Mouse (Mus musculus): ENCODE measurements around the gene Hp1bp3. TPM values are rescaled to one million over a fixed set of nuclear protein-coding genes. Genes with fewer than 3 reads are reported as not detected.
A peak's percentile ranks its signal among the peaks of the same experiment; 100 is the strongest.

Hp1bp3 gene
- polyA plus RNA-seq, 1 experiment from 2014 or later: 94.5 TPM

DNA sequence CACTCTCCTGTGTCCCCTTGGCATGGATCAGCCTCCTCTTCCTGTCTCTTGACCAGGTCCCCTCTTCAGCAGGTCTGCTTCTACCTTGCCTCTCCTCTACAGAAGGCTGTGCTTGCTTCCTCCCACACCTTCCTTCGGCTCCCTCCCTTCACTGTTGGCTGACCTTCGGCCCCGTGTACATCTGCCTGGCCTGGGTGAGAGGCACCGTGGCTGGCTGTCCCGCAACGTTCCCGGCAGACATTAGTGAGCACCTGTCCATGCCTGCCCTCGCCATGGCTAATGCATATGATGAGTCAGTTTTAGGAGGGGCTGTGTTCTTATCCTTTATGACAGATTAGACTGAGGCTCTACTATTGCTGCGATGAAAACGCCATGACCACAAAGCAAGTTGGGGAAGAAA lies 51.8 kb downstream of the Hp1bp3 start:
- no peak for ATAC-seq (ENCODE audit: extremely low read depth, insufficient number of reproducible peaks, low FRiP score, low TSS enrichment)
- Histone ChIP-seq H3K9ac (no peak overlapping the region), H3K4me3 (no peak overlapping the region), H3K36me3 (no peaks in the 10 kb centered on the region), H3K9me3 (no peaks in the 10 kb centered on the region), H3K27ac (replicated peaks) (no peak overlapping the region), H3K27me3 (replicated peaks) (peaks cover 23% of the 10 kb centered on the region), H3K4me1 (peaks cover 7% of the 10 kb centered on the region), H3K4me2 (no peak overlapping the region)
- WGBS: 82% methylated on average over 10 of the region's 10 CpGs

DNA sequence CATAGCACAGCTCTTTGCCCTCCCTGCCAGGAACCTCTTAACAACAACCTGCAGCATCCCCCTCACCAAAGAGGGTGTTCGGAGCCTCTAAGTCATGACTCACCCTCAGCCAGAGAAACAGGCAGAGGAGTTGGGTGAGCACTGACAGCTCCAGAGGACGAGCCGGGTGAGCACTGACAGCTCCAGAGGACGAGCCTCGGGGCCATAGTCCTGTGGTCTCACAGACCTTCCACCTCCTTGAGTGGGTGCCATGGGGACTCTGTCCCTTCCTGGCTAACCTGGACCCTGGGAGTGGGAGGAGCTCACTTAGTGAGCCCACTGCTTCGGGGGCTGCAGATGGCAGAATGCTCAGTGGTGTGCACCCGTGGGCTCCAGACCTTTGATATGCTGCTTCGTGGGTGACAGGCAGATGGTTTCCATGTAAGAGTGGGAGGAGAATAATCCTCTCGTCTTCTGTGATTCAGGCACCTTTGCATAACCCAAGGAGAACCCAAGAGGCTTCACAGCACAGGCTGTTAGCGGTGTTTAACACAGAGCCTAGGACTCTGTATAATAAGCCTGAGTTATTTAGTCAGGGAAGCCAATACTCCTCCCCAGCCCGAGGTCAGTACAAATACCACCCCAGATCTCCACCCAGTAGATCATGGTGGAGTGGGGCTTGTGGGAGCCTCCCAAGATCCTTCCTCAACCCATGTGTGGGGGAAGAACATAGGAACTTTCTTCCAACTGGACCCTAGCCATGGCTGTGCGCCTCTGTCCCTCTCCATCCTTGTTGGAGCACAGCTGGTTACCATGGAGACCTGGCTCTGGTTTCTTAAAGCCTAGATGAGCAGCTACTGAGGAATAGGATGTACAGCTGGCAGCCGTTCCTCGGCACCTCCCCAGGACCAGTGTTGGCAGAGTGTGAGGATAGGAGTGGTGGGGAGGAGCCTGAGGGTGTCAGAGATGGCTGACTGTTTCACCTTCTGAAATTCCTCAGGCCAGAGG lies 56.2 kb downstream of the Hp1bp3 start:
- no peaks in the 10 kb centered on the region for H3K36me3 ChIP-seq
- no peak overlapping the region for H3K4me2 ChIP-seq
- H3K4me3 ChIP-seq: no peak overlapping the region
- H3K9ac ChIP-seq: no peak overlapping the region
- H3K27me3 ChIP-seq (replicated peaks): peaks cover 19% of the 10 kb centered on the region
- no peak for ATAC-seq (ENCODE audit: extremely low read depth, insufficient number of reproducible peaks, low FRiP score, low TSS enrichment)
- H3K4me1 ChIP-seq: peaks cover 6% of the 10 kb centered on the region
- 46% methylated on average over 14 of the region's 14 CpGs for WGBS
- no peak overlapping the region for H3K27ac ChIP-seq (replicated peaks)
- H3K9me3 ChIP-seq: no peaks in the 10 kb centered on the region

DNA sequence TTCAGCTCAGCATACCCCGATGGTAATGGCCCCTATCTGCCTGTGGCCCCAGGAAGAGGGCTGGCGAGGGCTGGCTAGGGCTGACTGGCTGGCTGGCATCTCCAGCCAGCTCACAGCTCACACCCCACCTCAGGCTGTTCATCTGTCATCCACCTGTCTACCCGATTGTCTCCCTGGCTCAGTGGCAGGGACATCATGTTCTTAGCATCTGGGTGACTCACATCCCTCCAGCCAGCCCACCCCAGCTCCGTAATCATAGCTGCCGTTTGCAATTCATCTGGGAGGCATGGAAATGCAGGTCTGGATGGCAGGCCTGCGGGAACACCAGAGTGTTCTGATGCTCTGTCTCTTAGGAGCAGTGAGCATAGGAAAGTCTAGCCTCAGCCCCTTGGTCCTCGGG lies 62.2 kb downstream of the Hp1bp3 start:
- no peak for ATAC-seq (ENCODE audit: extremely low read depth, insufficient number of reproducible peaks, low FRiP score, low TSS enrichment)

DNA sequence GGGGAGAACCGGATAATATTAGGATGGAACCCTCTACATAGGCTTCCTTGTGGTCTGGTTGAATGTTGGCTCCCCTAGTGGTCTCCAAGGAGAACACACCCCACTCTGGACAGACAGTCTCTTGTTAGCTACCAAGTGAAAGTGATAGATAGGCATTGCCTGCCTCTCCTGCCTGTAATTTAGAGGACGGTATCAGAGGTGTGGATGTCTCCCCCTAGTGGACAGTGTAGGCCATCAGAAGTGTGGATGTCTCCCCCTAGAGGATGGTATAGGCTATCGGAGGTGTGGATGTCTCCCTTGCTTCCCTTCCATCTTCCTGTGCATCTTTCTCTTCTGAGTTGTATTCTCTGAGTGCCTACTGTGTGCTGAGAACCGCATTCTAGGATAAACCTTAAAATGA lies 66.7 kb downstream of the Hp1bp3 start:
- no peak overlapping the region for H3K27ac ChIP-seq (replicated peaks)
- no peak overlapping the region for H3K9ac ChIP-seq
- no peak for ATAC-seq (ENCODE audit: extremely low read depth, insufficient number of reproducible peaks, low FRiP score, low TSS enrichment)
- H3K36me3 ChIP-seq: no peaks in the 10 kb centered on the region
- no peak overlapping the region for H3K4me2 ChIP-seq
- no peak overlapping the region for H3K4me3 ChIP-seq
- H3K4me1 ChIP-seq: no peaks in the 10 kb centered on the region
- H3K9me3 ChIP-seq: no peaks in the 10 kb centered on the region
- 25% methylated on average over 4 of the region's 4 CpGs for whole genome bisulfite sequencing
- H3K27me3 ChIP-seq (replicated peaks): peaks cover 24% of the 10 kb centered on the region

More for the DNA sequence above, 62.2 kb downstream of the Hp1bp3 start:
- H3K27ac ChIP-seq (replicated peaks): no peak overlapping the region
- peaks cover 35% of the 10 kb centered on the region for H3K27me3 ChIP-seq (replicated peaks)
- WGBS: 60% methylated on average over 7 of the region's 7 CpGs
- H3K4me1 ChIP-seq: no peaks in the 10 kb centered on the region
- no peak overlapping the region for H3K4me3 ChIP-seq
- no peak overlapping the region for H3K9ac ChIP-seq
- H3K9me3 ChIP-seq: no peaks in the 10 kb centered on the region
- no peak overlapping the region for H3K4me2 ChIP-seq
- no peaks in the 10 kb centered on the region for H3K36me3 ChIP-seq

DNA sequence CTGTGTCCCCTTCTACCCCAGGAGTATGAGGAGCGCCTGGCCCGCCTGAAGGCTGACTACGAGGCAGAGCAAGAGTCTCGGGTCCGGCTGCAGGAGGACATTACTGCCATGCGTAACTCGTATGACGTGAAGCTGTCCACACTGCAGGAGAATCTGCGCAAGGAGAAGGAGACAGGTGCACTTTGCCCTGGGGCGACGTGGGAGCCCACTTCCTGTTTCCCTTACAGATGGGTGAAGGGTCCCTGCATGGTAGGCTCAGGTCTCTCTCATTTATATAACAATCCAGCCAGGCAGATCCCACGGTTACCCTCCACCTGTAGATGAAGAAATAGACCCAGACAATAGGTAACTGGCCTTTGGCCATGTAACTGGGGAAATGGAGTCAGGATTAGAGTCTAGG lies 70.3 kb downstream of the Hp1bp3 start:
- Histone ChIP-seq H3K27me3 (replicated peaks) (peaks cover 32% of the 10 kb centered on the region), H3K27ac (replicated peaks) (no peak overlapping the region), H3K36me3 (no peaks in the 10 kb centered on the region), H3K4me2 (no peak overlapping the region), H3K9me3 (no peaks in the 10 kb centered on the region), H3K4me3 (no peak overlapping the region), H3K4me1 (no peaks in the 10 kb centered on the region), H3K9ac (no peak overlapping the region)
- no peak for ATAC-seq (ENCODE audit: extremely low read depth, insufficient number of reproducible peaks, low FRiP score, low TSS enrichment)
- 77% methylated on average over 12 of the region's 12 CpGs for WGBS

DNA sequence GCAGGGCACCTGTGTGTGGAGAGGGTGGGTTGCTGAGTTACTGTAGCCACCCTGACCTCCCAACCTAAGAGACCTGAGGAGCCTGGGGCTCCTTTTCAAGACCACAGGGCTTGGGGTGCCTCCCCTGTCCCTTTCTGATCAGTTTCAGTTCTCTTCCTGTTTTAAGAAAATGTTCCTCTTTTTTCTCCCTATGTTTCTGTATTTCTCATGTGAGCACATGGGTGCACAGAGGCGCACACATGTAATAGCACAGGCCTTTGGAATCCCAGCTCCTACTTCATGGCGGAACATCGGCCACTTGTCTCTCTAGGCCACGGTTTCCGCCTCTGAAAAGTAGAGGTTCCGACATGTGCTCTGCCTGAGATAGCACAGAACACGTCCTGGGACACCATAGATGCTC lies 72.6 kb downstream of the Hp1bp3 start:
- WGBS: 77% methylated on average over 7 of the region's 7 CpGs
- no peak overlapping the region for H3K4me3 ChIP-seq

DNA sequence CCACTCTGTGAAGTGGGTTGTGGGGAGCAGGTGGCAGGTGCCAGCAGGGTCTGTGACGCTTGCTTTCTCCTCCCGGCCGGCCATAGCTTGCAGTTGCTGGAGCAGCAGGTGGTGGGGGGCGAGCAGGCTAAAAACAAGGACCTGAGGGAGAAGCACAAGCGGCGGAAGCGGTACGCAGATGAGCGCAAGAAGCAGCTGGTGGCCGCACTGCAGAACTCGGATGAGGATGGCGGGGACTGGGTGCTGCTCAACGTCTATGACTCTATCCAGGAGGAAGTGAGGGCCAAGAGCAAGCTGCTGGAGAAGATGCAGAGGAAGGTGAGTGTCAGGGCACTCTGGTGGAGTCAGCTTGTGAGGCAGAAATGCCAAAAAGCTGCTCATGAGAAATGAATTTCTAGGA lies 75.9 kb downstream of the Hp1bp3 start:
- Histone ChIP-seq H3K9me3 (no peaks in the 10 kb centered on the region), H3K36me3 (no peaks in the 10 kb centered on the region), H3K4me1 (no peaks in the 10 kb centered on the region), H3K9ac (no peak overlapping the region), H3K4me2 (no peak overlapping the region), H3K27me3 (replicated peaks) (peaks cover 26% of the 10 kb centered on the region), H3K4me3 (no peak overlapping the region), H3K27ac (replicated peaks) (0 out of 2 replicates have a peak overlapping the region, but pooled peaks have one; percentile 28)
- WGBS: 84% methylated on average over 13 of the region's 13 CpGs
- no peak for ATAC-seq (ENCODE audit: extremely low read depth, insufficient number of reproducible peaks, low FRiP score, low TSS enrichment)

More for the DNA sequence above, 72.6 kb downstream of the Hp1bp3 start:
- no peak overlapping the region for H3K9ac ChIP-seq
- no peak overlapping the region for H3K27ac ChIP-seq (replicated peaks)
- H3K4me2 ChIP-seq: no peak overlapping the region
- H3K36me3 ChIP-seq: no peaks in the 10 kb centered on the region
- no peaks in the 10 kb centered on the region for H3K4me1 ChIP-seq
- no peak for ATAC-seq (ENCODE audit: extremely low read depth, insufficient number of reproducible peaks, low FRiP score, low TSS enrichment)
- peaks cover 32% of the 10 kb centered on the region for H3K27me3 ChIP-seq (replicated peaks)
- no peaks in the 10 kb centered on the region for H3K9me3 ChIP-seq

DNA sequence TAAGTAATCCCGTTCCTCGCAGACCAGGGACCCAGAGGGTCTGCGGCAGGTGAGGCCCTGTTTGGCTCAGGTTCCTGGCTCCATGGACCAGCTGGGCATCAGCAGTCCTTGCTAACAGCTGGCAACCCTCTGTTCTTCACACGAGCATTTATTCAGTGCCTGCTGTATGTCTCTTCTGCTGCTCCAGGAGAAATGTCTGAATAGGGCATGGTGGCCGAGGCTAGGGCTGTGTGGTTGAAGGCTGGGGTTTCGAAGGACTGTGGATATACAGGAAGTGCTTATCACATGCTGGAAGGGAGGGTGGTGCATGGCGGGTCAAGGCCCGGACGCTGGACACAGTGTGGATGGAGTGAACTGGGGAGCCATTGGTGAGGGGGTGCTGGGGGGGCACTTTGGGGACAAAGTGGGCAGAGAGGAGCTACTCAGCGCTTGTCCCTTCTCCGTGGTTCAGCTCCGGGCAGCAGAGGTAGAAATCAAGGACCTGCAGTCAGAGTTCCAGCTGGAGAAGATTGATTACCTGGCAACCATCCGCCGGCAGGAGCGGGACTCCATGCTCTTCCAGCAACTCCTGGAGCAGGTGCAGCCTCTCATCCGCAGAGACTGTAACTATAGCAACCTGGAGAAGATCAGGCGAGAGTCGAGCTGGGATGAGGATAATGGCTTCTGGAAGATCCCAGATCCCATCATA lies 77.3 kb downstream of the Hp1bp3 start:
- Histone ChIP-seq H3K9ac (no peak overlapping the region), H3K27me3 (replicated peaks) (peaks cover 16% of the 10 kb centered on the region), H3K36me3 (no peaks in the 10 kb centered on the region), H3K4me1 (no peaks in the 10 kb centered on the region), H3K27ac (replicated peaks) (no peak overlapping the region), H3K4me3 (no peak overlapping the region), H3K4me2 (no peak overlapping the region), H3K9me3 (no peaks in the 10 kb centered on the region)
- WGBS: 76% methylated on average over 18 of the region's 18 CpGs
- ATAC-seq (ENCODE audit: extremely low read depth, insufficient number of reproducible peaks, low FRiP score, low TSS enrichment): no peak

DNA sequence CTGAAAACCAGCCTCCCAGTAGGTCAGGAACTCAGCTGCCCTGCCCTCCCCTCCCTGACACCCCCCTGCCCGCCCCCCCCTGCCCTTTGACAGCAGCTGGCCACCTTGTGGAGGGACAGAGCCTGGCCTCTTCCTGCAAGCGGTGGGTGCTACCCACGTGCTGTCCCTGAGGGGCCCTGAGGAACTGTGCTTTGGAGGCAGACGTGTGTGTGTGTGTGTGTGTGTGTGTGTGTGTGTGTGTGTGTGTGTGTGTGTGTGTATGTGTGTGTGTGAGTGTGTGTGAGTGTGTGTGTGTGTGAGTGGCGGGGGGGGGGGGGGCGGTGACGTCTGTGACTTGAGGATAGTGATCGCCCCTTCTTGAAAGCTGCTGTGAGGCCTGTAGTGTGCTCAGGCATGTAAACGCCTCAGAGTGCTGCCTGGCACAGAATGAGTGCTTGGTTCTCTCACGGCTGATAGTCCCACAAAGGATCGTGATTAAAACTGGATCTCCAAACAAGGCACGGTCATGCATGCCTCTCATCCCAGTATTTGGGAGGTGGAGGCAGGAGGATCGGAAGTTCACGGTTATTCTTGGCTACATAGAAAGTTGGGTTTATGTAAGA lies 78.0 kb downstream of the Hp1bp3 start:
- Histone ChIP-seq H3K4me1 (no peaks in the 10 kb centered on the region), H3K36me3 (no peaks in the 10 kb centered on the region), H3K9ac (no peak overlapping the region), H3K4me3 (no peak overlapping the region), H3K9me3 (no peaks in the 10 kb centered on the region), H3K27ac (replicated peaks) (no peak overlapping the region), H3K27me3 (replicated peaks) (peaks cover 16% of the 10 kb centered on the region; the same call in 1 of the 2 replicates), H3K4me2 (no peak overlapping the region)
- no peak for ATAC-seq (ENCODE audit: extremely low read depth, insufficient number of reproducible peaks, low FRiP score, low TSS enrichment)
- WGBS: 83% methylated on average over 9 of the region's 14 CpGs
